Mouse (Mus musculus): ENCODE measurements at regions not wholly inside any gene's neighbourhood (a gene's known extent, or its start where the extent isn't known, plus 50 kb on each side); places are given as distances from the start of the nearest gene placed in this dataset.

DNA sequence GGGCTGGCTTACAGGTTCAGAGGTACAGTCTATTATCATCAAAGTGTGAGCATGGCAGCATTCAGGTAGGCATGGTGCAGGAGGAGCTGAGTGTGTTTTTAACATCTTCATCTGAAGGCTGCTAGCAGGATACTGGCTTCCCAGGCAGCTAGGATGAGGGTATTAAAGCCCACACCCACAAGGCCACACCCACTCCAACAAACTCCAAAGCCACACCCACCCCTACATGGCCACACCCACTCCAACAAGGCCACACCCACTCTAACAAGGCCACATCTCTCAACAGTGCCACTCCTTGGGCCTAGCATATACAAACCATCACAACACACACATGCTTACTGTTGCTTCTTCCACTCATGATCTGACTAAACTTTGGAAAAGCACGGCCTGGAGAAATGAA, 172.5 kb downstream of the Msrb3 start:
- Histone ChIP-seq H3K4me3 (no peak overlapping the region), H3K27ac (ENCODE audit: poor library complexity, severe bottlenecking) (no peak overlapping the region), H3K9ac (no peak overlapping the region), H3K27me3 (replicated peaks) (peaks cover 11% of the 10 kb centered on the region), H3K36me3 (no peaks in the 10 kb centered on the region), H3K4me1 (replicated peaks) (peaks cover 7% of the 10 kb centered on the region; the same call in 1 of the 2 replicates), H3K4me2 (no peak overlapping the region), H3K9me3 (replicated peaks) (peaks cover 4% of the 10 kb centered on the region; the same call in 1 of the 2 replicates)
- 94% methylated on average over 1 of the region's 1 CpGs for WGBS
- no peak for ATAC-seq (ENCODE audit: insufficient number of reproducible peaks, low FRiP score)

DNA sequence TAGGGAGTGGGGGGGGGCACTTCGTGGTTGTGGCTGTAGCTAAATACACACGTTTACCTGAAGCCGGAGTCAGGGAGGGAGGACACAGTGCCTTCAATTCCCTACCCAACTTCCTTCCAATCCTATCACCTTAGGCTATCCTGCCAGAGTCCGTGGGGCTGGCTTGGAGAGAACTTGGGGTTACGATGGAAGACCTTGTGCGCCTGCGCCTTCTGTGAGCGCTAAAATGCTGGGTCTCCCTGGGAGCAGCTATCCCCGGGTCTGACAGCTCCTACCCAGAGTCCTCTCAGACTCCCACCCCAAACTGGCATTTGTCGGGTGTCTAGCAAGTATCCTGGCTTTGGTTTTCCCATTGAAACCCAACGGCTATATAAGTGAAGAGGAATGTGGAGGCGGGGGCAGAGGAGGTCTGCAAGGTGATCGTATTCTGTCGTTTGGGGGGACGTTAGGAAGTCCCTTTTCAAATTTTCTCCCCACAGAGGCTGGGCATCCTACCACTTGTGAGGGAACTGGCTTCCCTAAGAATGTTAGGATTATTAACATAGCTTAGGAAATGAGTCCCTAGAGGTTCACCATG, 176.9 kb downstream of the Msrb3 start:
- 3% methylated on average over 15 of the region's 15 CpGs for WGBS
- Histone ChIP-seq H3K27ac (ENCODE audit: poor library complexity, severe bottlenecking) (no peak overlapping the region), H3K9me3 (replicated peaks) (peaks cover 4% of the 10 kb centered on the region; the same call in 1 of the 2 replicates), H3K36me3 (no peaks in the 10 kb centered on the region), H3K4me2 (peak overlapping the region; percentile 73), H3K4me1 (replicated peaks) (peaks cover 28% of the 10 kb centered on the region), H3K4me3 (peak overlapping the region; percentile 48), H3K9ac (peak overlapping the region; percentile 29; the same call in 1 of the 2 replicates), H3K27me3 (replicated peaks) (peaks cover 11% of the 10 kb centered on the region)
- ATAC-seq (ENCODE audit: insufficient number of reproducible peaks, low FRiP score), result no peak

DNA sequence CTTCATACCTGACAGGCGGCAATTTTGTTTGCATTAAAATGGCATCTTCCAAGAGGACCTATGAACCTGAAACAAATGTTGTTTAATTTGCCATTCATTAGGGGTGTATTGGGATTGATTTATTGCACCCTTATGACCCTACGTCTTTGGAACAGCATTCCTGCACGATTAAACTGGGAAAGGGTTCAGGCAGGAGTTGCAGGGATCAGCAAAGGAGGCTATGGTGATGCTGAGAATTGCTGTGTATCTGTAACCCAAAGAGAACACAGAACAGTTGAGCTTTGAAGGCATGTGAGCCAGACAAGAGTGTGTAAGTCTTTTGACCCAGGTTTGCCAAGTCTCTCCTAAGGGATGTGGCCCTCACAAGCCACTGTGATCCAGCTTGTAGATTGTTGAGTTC, 177.9 kb downstream of the Msrb3 start:
- Histone ChIP-seq H3K9ac (no peak overlapping the region), H3K36me3 (no peaks in the 10 kb centered on the region), H3K4me1 (replicated peaks) (peaks cover 34% of the 10 kb centered on the region), H3K4me3 (no peak overlapping the region), H3K27me3 (replicated peaks) (peaks cover 11% of the 10 kb centered on the region), H3K27ac (ENCODE audit: poor library complexity, severe bottlenecking) (no peak overlapping the region), H3K9me3 (replicated peaks) (no peaks in the 10 kb centered on the region), H3K4me2 (no peak overlapping the region)
- 53% methylated on average over 3 of the region's 3 CpGs for WGBS
- no peak for ATAC-seq (ENCODE audit: insufficient number of reproducible peaks, low FRiP score)

DNA sequence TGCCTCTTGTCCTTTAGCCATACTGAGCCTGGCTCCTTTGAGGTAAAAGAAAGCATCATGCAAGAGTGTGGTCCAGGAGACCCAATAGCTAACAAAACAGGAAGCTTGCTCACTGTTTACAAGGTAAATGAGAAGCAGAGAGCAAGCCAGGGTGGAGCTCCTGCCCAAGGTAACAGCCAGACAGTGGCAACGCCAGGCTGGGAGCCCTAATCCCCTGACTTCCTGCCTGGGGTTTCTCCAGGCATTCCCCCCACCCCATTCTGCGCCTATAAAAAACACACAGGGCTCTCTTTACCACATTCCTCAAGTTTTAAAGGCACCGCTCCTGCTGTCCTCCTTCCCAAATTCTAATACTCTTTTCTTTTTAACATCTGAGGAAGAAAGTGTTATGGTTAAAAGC, 178.8 kb downstream of the Msrb3 start:
- peaks cover 11% of the 10 kb centered on the region for H3K27me3 ChIP-seq (replicated peaks)
- 22% methylated on average over 3 of the region's 3 CpGs for WGBS
- H3K4me3 ChIP-seq, result no peak overlapping the region
- no peak overlapping the region for H3K9ac ChIP-seq
- H3K4me1 ChIP-seq (replicated peaks), result peaks cover 34% of the 10 kb centered on the region
- H3K9me3 ChIP-seq (replicated peaks), result no peaks in the 10 kb centered on the region
- no peak overlapping the region for H3K4me2 ChIP-seq
- H3K36me3 ChIP-seq, result no peaks in the 10 kb centered on the region
- no peak for ATAC-seq (ENCODE audit: insufficient number of reproducible peaks, low FRiP score)
- H3K27ac ChIP-seq (ENCODE audit: poor library complexity, severe bottlenecking), result no peak overlapping the region

DNA sequence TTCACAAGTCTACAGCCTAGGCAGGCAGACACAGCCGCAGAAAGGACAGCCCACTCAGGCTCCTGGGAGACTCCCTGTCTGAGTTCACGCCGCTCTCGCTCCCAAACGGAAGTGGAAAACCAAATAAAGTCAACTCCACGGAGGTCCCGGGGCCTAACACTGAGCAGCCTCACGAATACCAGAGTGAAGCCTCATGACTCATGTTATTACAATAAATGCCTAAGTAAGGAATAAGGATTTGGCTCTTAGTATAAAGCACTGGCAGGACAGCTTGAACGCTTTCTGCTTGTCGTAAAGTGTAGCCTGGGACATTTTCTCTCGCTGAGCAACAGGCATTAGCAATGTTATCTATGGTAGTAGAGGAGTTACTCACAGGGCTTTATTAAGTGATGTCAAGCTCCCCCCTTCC, 181.7 kb downstream of the Msrb3 start:
- Histone ChIP-seq H3K27ac (ENCODE audit: poor library complexity, severe bottlenecking) (peak overlapping the region; percentile 73), H3K27me3 (replicated peaks) (no peaks in the 10 kb centered on the region), H3K4me3 (no peak overlapping the region), H3K9me3 (replicated peaks) (no peaks in the 10 kb centered on the region), H3K9ac (no peak overlapping the region), H3K36me3 (no peaks in the 10 kb centered on the region), H3K4me2 (peak overlapping the region; percentile 45), H3K4me1 (replicated peaks) (peaks cover 31% of the 10 kb centered on the region)
- 14% methylated on average over 11 of the region's 11 CpGs for WGBS
- ATAC-seq (ENCODE audit: insufficient number of reproducible peaks, low FRiP score), result peak; percentile 74

DNA sequence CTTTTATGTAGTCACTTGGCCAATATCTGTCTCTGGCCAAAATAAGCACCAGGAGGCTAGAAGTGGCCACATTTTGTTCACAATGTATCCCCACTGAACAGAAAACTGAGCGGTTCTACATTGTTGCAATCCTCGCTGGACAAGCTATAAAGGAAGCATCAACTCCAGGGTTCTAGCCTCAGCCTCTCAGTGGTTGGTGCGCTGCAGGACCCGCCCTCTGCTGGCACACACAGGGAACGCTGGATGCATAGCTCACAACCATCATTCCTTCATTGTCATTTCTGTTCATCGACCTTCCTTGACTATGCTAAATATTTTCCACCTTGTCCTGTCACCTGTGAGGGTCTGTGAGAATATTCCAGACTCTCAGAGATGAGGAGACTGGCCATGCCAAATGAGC, 182.5 kb downstream of the Msrb3 start:
- Histone ChIP-seq H3K36me3 (no peaks in the 10 kb centered on the region), H3K27ac (ENCODE audit: poor library complexity, severe bottlenecking) (peak overlapping the region; percentile 73), H3K9me3 (replicated peaks) (no peaks in the 10 kb centered on the region), H3K27me3 (replicated peaks) (no peaks in the 10 kb centered on the region), H3K9ac (no peak overlapping the region), H3K4me2 (no peak overlapping the region), H3K4me1 (replicated peaks) (peaks cover 29% of the 10 kb centered on the region), H3K4me3 (no peak overlapping the region)
- no peak for ATAC-seq (ENCODE audit: insufficient number of reproducible peaks, low FRiP score)
- 67% methylated on average over 6 of the region's 6 CpGs for WGBS

DNA sequence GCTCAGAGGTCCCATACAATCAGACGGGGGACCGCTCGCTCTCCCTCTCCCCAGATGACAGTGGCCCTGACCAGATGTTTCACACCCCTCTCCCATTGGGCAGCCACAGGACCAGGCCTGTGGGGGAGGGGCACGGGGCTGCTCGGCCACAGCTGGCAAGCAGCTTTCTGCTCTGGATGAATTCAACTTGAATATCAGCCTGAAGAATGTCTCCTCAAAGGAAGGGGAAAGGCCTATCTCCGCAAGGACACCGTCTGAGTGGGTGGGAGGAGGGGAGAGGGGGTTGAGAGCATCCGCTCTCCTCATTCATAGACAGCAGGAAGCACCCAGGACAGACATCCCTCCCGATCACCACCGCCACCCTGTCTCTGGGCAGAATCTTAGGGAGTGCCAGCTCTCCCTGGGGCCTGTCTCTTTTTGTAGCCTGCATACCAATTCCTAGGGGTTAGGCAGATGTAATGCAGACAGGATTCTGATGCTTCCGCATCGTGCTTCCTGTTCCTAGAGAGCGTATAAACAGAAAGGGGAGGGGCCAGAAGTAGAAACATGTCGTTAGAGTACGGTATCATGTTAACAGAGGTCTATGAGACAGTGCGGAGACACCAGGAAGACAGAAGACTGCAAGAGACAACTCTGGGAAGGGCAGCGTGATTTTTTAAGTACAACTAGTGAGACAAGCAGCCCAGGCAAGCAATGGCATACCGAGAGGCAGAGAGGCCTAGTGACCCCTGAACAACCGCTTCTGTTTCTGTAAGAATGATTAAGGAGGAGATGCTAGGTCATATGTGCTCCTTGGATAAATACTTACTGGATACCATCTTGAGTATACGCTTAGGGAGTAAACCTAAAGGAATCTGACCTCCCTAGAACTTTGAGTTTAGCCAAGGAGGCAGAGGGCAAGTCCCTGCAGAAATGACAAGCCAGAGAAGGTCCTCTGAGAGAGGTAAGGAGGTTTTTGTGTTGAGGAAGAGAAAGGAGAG, 190.8 kb downstream of the Msrb3 start:
- Histone ChIP-seq H3K9me3 (replicated peaks) (peaks cover 3% of the 10 kb centered on the region; the same call in 1 of the 2 replicates), H3K27ac (ENCODE audit: poor library complexity, severe bottlenecking) (peak overlapping the region; percentile 79), H3K9ac (no peak overlapping the region), H3K4me1 (replicated peaks) (peaks cover 32% of the 10 kb centered on the region), H3K4me3 (no peak overlapping the region), H3K4me2 (peak overlapping the region; percentile 43), H3K27me3 (replicated peaks) (no peaks in the 10 kb centered on the region), H3K36me3 (no peaks in the 10 kb centered on the region)
- 22% methylated on average over 20 of the region's 20 CpGs for WGBS
- peak; percentile 40 for ATAC-seq (ENCODE audit: insufficient number of reproducible peaks, low FRiP score)

DNA sequence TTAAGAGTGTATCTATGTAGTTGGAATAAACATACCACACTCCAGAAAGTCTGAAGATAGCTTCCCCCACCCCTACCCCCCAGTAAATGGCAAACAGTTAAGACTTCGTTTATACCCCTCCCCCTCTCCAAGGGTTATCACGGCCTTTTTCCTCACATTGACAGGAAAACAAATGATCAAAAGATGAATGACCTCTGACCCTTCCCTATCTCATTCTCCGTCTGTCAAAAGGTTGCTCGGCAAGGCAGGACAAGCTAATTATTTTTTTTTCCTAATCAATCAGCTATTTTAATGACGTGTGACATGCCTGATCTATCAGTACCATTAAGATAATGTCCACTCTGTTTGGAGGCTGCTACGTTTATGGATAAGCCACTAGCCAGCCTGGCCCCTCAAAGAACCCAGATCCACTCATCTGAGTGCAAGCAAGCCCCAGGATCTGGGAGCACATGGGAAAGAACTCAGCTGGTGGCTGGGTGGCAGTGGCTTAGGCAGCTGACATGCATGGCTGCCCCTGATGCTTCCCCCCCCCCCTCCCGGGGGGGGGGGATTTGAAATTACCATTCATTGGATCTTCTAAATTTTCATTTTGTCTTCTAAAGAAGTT, 192.1 kb downstream of the Msrb3 start:
- H3K9me3 ChIP-seq (replicated peaks), result peaks cover 3% of the 10 kb centered on the region; the same call in 1 of the 2 replicates
- H3K4me1 ChIP-seq (replicated peaks), result peaks cover 32% of the 10 kb centered on the region
- no peak overlapping the region for H3K4me3 ChIP-seq
- H3K27ac ChIP-seq (ENCODE audit: poor library complexity, severe bottlenecking), result no peak overlapping the region
- H3K4me2 ChIP-seq, result no peak overlapping the region
- no peak for ATAC-seq (ENCODE audit: insufficient number of reproducible peaks, low FRiP score)
- H3K27me3 ChIP-seq (replicated peaks), result no peaks in the 10 kb centered on the region
- WGBS, result 13% methylated on average over 7 of the region's 7 CpGs
- no peaks in the 10 kb centered on the region for H3K36me3 ChIP-seq
- no peak overlapping the region for H3K9ac ChIP-seq

DNA sequence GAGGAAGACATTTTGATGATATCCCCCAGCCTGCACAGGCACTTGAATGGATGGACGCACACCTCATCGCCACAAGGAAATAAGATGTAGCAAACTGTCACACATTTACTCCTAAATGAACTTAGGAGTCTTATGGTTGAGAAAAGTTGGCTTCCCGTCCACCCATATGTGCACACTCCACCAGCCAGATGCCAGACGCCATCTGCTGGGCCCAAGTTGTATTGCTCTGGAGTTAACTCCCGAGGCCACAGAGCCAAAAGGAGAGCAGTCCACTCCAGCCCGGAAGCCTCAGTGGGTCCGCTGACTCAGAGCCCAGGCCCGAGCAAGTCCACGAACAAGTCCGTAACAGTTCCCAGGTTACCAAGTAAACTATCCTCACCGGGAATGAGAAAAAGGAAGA, 197.1 kb downstream of the Msrb3 start:
- no peaks in the 10 kb centered on the region for H3K36me3 ChIP-seq
- H3K27me3 ChIP-seq (replicated peaks), result no peaks in the 10 kb centered on the region
- 0 out of 2 replicates have a peak, but pooled peaks have one; percentile 51 for ATAC-seq (ENCODE audit: insufficient number of reproducible peaks, low FRiP score)
- no peak overlapping the region for H3K4me3 ChIP-seq
- H3K9me3 ChIP-seq (replicated peaks), result peaks cover 3% of the 10 kb centered on the region; the same call in 1 of the 2 replicates
- H3K9ac ChIP-seq, result no peak overlapping the region
- WGBS, result 25% methylated on average over 11 of the region's 11 CpGs
- H3K27ac ChIP-seq (ENCODE audit: poor library complexity, severe bottlenecking), result no peak overlapping the region
- no peak overlapping the region for H3K4me2 ChIP-seq
- peaks cover 17% of the 10 kb centered on the region for H3K4me1 ChIP-seq (replicated peaks)

DNA sequence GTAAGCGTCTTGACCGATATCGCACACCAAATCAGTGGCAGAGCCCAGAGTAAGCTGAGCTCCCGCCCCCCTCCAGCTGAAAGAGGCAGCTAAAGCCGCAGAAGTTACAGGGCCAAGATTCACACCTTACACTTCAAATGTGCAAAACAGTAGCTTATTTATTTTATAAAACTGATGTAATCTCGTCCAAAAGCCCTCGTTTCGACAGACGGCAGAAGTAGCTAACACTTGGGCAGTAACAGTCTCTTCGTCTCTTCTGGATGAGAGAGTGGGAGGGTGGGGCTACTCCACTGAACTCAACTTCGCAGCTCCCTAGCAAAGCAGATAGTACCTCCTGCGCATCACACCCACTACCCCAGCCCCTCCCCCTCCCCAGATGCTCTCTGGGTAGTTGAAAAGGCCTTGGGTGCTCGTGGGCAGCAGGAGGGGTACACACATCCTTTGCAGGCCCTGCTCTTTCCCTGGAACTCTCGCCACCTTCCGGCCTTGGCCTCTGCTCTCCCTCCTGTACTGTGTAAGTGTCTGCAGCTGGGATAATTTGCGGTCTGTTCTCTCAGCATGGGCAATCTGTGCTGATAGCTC, 201.5 kb downstream of the Msrb3 start:
- WGBS, result 8% methylated on average over 16 of the region's 16 CpGs
- Histone ChIP-seq H3K9me3 (replicated peaks) (no peaks in the 10 kb centered on the region), H3K36me3 (no peaks in the 10 kb centered on the region), H3K4me3 (no peak overlapping the region), H3K4me2 (peak overlapping the region; percentile 38), H3K9ac (no peak overlapping the region), H3K27ac (ENCODE audit: poor library complexity, severe bottlenecking) (peak overlapping the region; percentile 23; the same call in 1 of the 2 replicates), H3K4me1 (replicated peaks) (peaks cover 38% of the 10 kb centered on the region), H3K27me3 (replicated peaks) (no peaks in the 10 kb centered on the region)
- peak; percentile 65 for ATAC-seq (ENCODE audit: insufficient number of reproducible peaks, low FRiP score)

DNA sequence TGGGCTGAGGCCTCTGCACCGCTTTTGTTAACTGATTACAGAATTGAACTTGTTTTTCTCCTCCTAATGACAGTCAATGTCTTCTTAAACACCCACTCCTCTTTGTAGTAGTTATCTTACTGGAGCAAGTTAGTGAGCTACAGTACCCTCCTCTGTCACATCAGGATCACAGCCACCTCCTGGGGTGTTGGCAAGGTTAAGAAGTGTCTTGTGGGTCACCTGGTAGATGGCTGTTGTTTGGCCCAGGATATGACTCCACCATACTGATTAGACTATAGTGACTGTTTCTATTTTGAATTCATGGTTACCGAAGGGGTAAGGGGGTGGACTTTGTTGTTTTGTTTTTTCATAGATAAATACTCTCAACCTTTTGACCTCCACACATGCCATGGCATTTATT, 202.4 kb downstream of the Msrb3 start:
- no peak overlapping the region for H3K27ac ChIP-seq (ENCODE audit: poor library complexity, severe bottlenecking)
- no peak for ATAC-seq (ENCODE audit: insufficient number of reproducible peaks, low FRiP score)
- H3K36me3 ChIP-seq, result no peaks in the 10 kb centered on the region
- no peak overlapping the region for H3K4me3 ChIP-seq
- H3K9ac ChIP-seq, result no peak overlapping the region
- no peaks in the 10 kb centered on the region for H3K9me3 ChIP-seq (replicated peaks)
- no peak overlapping the region for H3K4me2 ChIP-seq
- no peaks in the 10 kb centered on the region for H3K27me3 ChIP-seq (replicated peaks)
- peaks cover 45% of the 10 kb centered on the region for H3K4me1 ChIP-seq (replicated peaks)
- 21% methylated on average over 2 of the region's 2 CpGs for WGBS
